Mouse (Mus musculus) hindbrain, embryonic 16.5 days (tissue): ENCODE measurements around the gene Uvrag. TPM values are rescaled to one million over a fixed set of nuclear protein-coding genes. Genes with fewer than 3 reads are reported as not detected.

ENCODE experiments used
- ATAC-seq: fragments of 200-750 bp; cut with Nextera tagmentation; 2 replicates; pipeline ENCODE4 v1.8.0; 2017; ENCODE audit warnings: moderate TSS enrichment, moderate library complexity
- H3K27ac ChIP-seq: fragments of 300-500 bp; sonication (generic); 2 replicates; pipeline ENCODE4 v1.5.1; 2014; ENCODE audit warnings: low read depth, mild to moderate bottlenecking, control low read depth, low read length, moderate library complexity
- H3K27me3 ChIP-seq: fragments of 300-500 bp; sonication (generic); replicated peaks from 2 replicates; pipeline ENCODE4 v1.6.1; 2014; ENCODE audit warnings: low read length; ENCODE audit not compliant: control insufficient read depth, insufficient read depth
- H3K36me3 ChIP-seq: fragments of 300-500 bp; sonication (generic); 2 replicates; pipeline ENCODE4 v1.6.1; 2014; ENCODE audit warnings: mild to moderate bottlenecking, low read length, moderate library complexity, mixed read lengths; ENCODE audit not compliant: control insufficient read depth, insufficient read depth
- H3K4me1 ChIP-seq: fragments of 300-500 bp; sonication (generic); 2 replicates; pipeline ENCODE4 v1.6.1; 2014; ENCODE audit warnings: low read depth, low read length; ENCODE audit not compliant: control insufficient read depth, insufficient read depth
- H3K4me2 ChIP-seq: fragments of 300-500 bp; sonication (generic); 2 replicates; pipeline ENCODE4 v1.6.1; 2014; ENCODE audit warnings: mild to moderate bottlenecking, low read length, control low read depth, moderate library complexity
- H3K4me3 ChIP-seq: fragments of 300-500 bp; sonication (generic); 2 replicates; pipeline ENCODE4 v1.5.1; 2014; ENCODE audit warnings: mild to moderate bottlenecking, low read length, control low read depth, moderate library complexity
- H3K9ac ChIP-seq: fragments of 300-500 bp; sonication (generic); 2 replicates; pipeline ENCODE4 v1.6.1; 2014; ENCODE audit warnings: low read depth, mild to moderate bottlenecking, control low read depth, low read length, moderate library complexity
- H3K9me3 ChIP-seq: fragments of 300-500 bp; sonication (generic); 2 replicates; pipeline ENCODE4 v1.6.1; 2014; ENCODE audit warnings: mild to moderate bottlenecking, low read length, moderate library complexity; ENCODE audit not compliant: control insufficient read depth
- WGBS: fragments of 180-500 bp; shearing (Covaris S2); extraction: QIAGEN DNeasy Blood & Tissue Kit; methylation state at CpG from one replicate; pipeline ENCODE4 v1.1.7; 2014; 5-methylcytosine and 5-hydroxymethylcytosine counted together
- polyA plus RNA-seq: library from polyadenylated mRNA; unstranded; fragments of >200 nt; fragmentation: Nextera tagmentation; extraction: Ambion mirVana; gene quantifications from 2 replicates; pipeline ENCODE4 v1.2.1, GENCODE M21; 2015

The Uvrag gene
- 14.4 and 15.3 TPM in 2 replicates for polyA plus RNA-seq

- H3K9me3 ChIP-seq: no peaks in the 10 kb centered on the region
- H3K4me1 ChIP-seq: peaks cover 17% of the 10 kb centered on the region
- peak; percentile 99 for ATAC-seq
- peak within 1 kb of the TSS; percentile 95 for H3K4me3 ChIP-seq
- peak within 1 kb of the TSS; percentile 75 for H3K4me2 ChIP-seq
- no peaks in the 10 kb centered on the region for H3K27me3 ChIP-seq
- H3K27ac ChIP-seq: peak within 1 kb of the TSS; percentile 88
- peak within 1 kb of the TSS; percentile 88 for H3K9ac ChIP-seq
- no peaks in the 10 kb centered on the region for H3K36me3 ChIP-seq
- under 1% methylated on average over 50 of the region's 51 CpGs for WGBS
These were observed at the start of gene Uvrag for GRCm38 (mm10) chr7:99140984-99141918. Gene Uvrag, minus strand, starts transcription at chr7:99141141.

GRCm38 (mm10) chr7:99189885-99190284 is 48.9 kb upstream of the Uvrag start:
- ATAC-seq: no peak
- Histone ChIP-seq H3K4me1 (no peaks in the 10 kb centered on the region), H3K9me3 (no peaks in the 10 kb centered on the region), H3K27ac (no peak overlapping the region), H3K9ac (no peak overlapping the region), H3K36me3 (no peaks in the 10 kb centered on the region), H3K4me3 (no peak overlapping the region), H3K4me2 (no peak overlapping the region), H3K27me3 (no peaks in the 10 kb centered on the region)
- WGBS: 84% methylated on average over 5 of the region's 5 CpGs

GRCm38 (mm10) chr7:99188630-99189029 is 47.7 kb upstream of the Uvrag start:
- no peaks in the 10 kb centered on the region for H3K4me1 ChIP-seq
- 81% methylated on average over 6 of the region's 6 CpGs for WGBS
- H3K36me3 ChIP-seq: no peaks in the 10 kb centered on the region
- H3K27me3 ChIP-seq: no peaks in the 10 kb centered on the region
- no peak overlapping the region for H3K27ac ChIP-seq
- H3K4me3 ChIP-seq: no peak overlapping the region
- no peak overlapping the region for H3K4me2 ChIP-seq
- H3K9ac ChIP-seq: no peak overlapping the region
- no peak for ATAC-seq
- H3K9me3 ChIP-seq: no peaks in the 10 kb centered on the region

- WGBS: 85% methylated on average over 5 of the region's 5 CpGs
- no peaks in the 10 kb centered on the region for H3K4me1 ChIP-seq
- no peak overlapping the region for H3K9ac ChIP-seq
- no peaks in the 10 kb centered on the region for H3K9me3 ChIP-seq
- no peak for ATAC-seq
- no peak overlapping the region for H3K4me2 ChIP-seq
- no peaks in the 10 kb centered on the region for H3K27me3 ChIP-seq
- H3K27ac ChIP-seq: no peak overlapping the region
- no peak overlapping the region for H3K4me3 ChIP-seq
- no peaks in the 10 kb centered on the region for H3K36me3 ChIP-seq
These were observed 46.5 kb upstream of the Uvrag start for GRCm38 (mm10) chr7:99187451-99187850.

GRCm38 (mm10) chr7:99185405-99185804 is 44.5 kb upstream of the Uvrag start:
- Histone ChIP-seq H3K36me3 (no peaks in the 10 kb centered on the region), H3K27me3 (no peaks in the 10 kb centered on the region), H3K9ac (no peak overlapping the region), H3K4me3 (no peak overlapping the region), H3K4me1 (peaks cover 6% of the 10 kb centered on the region; the same call in 1 of the 2 replicates), H3K27ac (no peak overlapping the region), H3K4me2 (no peak overlapping the region), H3K9me3 (no peaks in the 10 kb centered on the region)
- ATAC-seq: no peak
- 95% methylated on average over 3 of the region's 3 CpGs for WGBS

GRCm38 (mm10) chr7:99183751-99184150 is 42.8 kb upstream of the Uvrag start:
- H3K27me3 ChIP-seq: no peaks in the 10 kb centered on the region
- 80% methylated on average over 6 of the region's 6 CpGs for WGBS
- H3K4me1 ChIP-seq: peaks cover 6% of the 10 kb centered on the region; the same call in 1 of the 2 replicates
- no peak overlapping the region for H3K4me3 ChIP-seq
- H3K9ac ChIP-seq: no peak overlapping the region
- H3K36me3 ChIP-seq: no peaks in the 10 kb centered on the region
- no peak overlapping the region for H3K27ac ChIP-seq
- H3K4me2 ChIP-seq: no peak overlapping the region
- H3K9me3 ChIP-seq: no peaks in the 10 kb centered on the region
- no peak for ATAC-seq

- under 1% methylated on average over 59 of the region's 63 CpGs for WGBS
- H3K36me3 ChIP-seq: no peaks in the 10 kb centered on the region
- H3K27me3 ChIP-seq: no peaks in the 10 kb centered on the region
- H3K9ac ChIP-seq: peak within 1 kb of the TSS; percentile 94
- peaks cover 6% of the 10 kb centered on the region; the same call in 1 of the 2 replicates for H3K4me1 ChIP-seq
- H3K4me3 ChIP-seq: peak within 1 kb of the TSS; percentile 93
- ATAC-seq: peak; percentile 95
- H3K27ac ChIP-seq: peak within 1 kb of the TSS; percentile 83
- peak within 1 kb of the TSS; percentile 96 for H3K4me2 ChIP-seq
- H3K9me3 ChIP-seq: no peaks in the 10 kb centered on the region
These were observed 41.7 kb upstream of the Uvrag start, which contains the start of gene Dgat2 for GRCm38 (mm10) chr7:99182432-99183172. Gene Dgat2, minus strand, starts transcription at chr7:99182719.

GRCm38 (mm10) chr7:99181619-99182431 is 40.9 kb upstream of the Uvrag start:
- peaks cover 6% of the 10 kb centered on the region; the same call in 1 of the 2 replicates for H3K4me1 ChIP-seq
- H3K27ac ChIP-seq: no peak overlapping the region
- ATAC-seq: peak; percentile 18
- H3K4me3 ChIP-seq: peak overlapping the region; percentile 93
- H3K9ac ChIP-seq: peak overlapping the region; percentile 94
- H3K4me2 ChIP-seq: peak overlapping the region; percentile 96
- H3K9me3 ChIP-seq: no peaks in the 10 kb centered on the region
- WGBS: 22% methylated on average over 14 of the region's 14 CpGs
- H3K36me3 ChIP-seq: no peaks in the 10 kb centered on the region
- no peaks in the 10 kb centered on the region for H3K27me3 ChIP-seq
